Comparison of ENCODE assay signal across 8 mouse cellular contexts in genomic region chr14:34363490-34364253, GRCm38 (mm10). TPM values are rescaled to one million over a fixed set of nuclear protein-coding genes. Genes with fewer than 3 reads are reported as not detected.
DNase-seq lines count a peak whose midpoint lies in the region; ATAC-seq and TF ChIP-seq lines count a peak whose summit lies in the region.

No protein-coding gene starts in this region.

- TF ChIP-seq EP300 in lung, postnatal 0 days (IDR thresholded peaks at IDR 0.05) = peak; percentile 58; the same call in 1 of the 2 replicates

- H3K9ac ChIP-seq in lung, postnatal 0 days (replicated peaks; ENCODE audit: low read depth) = 0 out of 2 replicates have a peak overlapping the region, but pooled peaks have one; percentile 1

- H3K36me3 ChIP-seq in lung, postnatal 0 days (ENCODE audit: insufficient read depth, low read length) = no peaks in the 10 kb centered on the region

- DNase-seq in MN1 (ENCODE audit: low spot score) = peak; percentile 90
- DNase-seq in cerebellum, adult 11-12 months = peak; percentile 72
- peak; percentile 24 for DNase-seq in forelimb bud, embryonic 11.5 days (ENCODE audit: low read depth, low spot score)
- peak; percentile 76 for DNase-seq in heart, postnatal 4 days
- DNase-seq in layer of hippocampus, postnatal 10 days (ENCODE audit: low spot score in 2 of 2) = peak; percentile 48 to 56
- DNase-seq in lung, postnatal 0 days (ENCODE audit: low spot score) = peak; percentile 94
- peak; percentile 37 for DNase-seq in ovary, postnatal 14 days (ENCODE audit: low spot score)
- DNase-seq in urinary bladder, postnatal 36 days (ENCODE audit: low spot score in 2 of 2) = peak; percentile 89 to 91

- no peak overlapping the region for H3K27ac ChIP-seq in lung, postnatal 0 days (ENCODE audit: low read length)

- H3K4me2 ChIP-seq in lung, postnatal 0 days (replicated peaks; ENCODE audit: low read depth, low read length) = peak overlapping the region; percentile 58

- TF ChIP-seq CTCF in lung, postnatal 0 days (IDR thresholded peaks at IDR 0.05) = peak; percentile 73

- whole genome bisulfite sequencing in lung, postnatal 0 days = 4% methylated on average over 32 of the region's 32 CpGs

- H3K9me3 ChIP-seq in lung, postnatal 0 days (ENCODE audit: low read length) = no peaks in the 10 kb centered on the region

- no peaks in the 10 kb centered on the region for H3K4me1 ChIP-seq in lung, postnatal 0 days (ENCODE audit: insufficient read depth, low read depth, low read length)

- no peaks in the 10 kb centered on the region for H3K27me3 ChIP-seq in lung, postnatal 0 days (replicated peaks; ENCODE audit: insufficient read depth, low read length)

- H3K4me3 ChIP-seq in lung, postnatal 0 days (ENCODE audit: low read depth, low read length) = peak overlapping the region; percentile 35

- ATAC-seq in lung, postnatal 0 days = peak; percentile 96

RNA-seq across cellular contexts. Expression of gene Fam25c, which starts 8.4 kb away (rescaled TPM):
- not detected for total RNA-seq in heart, postnatal 4 days (2021)
- total RNA-seq in layer of hippocampus, postnatal 10 days (2021) = not detected
- 0.45 TPM in 1 of 2 replicates, not detected in the other for polyA plus RNA-seq in lung, postnatal 0 days (2015; fragmentation: Nextera tagmentation; extraction: Ambion mirVana)

RNA-seq across cellular contexts. Expression of gene Sncg, which starts 10.9 kb away (rescaled TPM):
- 1 to 10 TPM; 2.3 to 2.9 TPM for total RNA-seq in heart, postnatal 4 days (2021)
- total RNA-seq in layer of hippocampus, postnatal 10 days (2021) = 1 to 10 TPM; 1.6 to 1.8 TPM
- polyA plus RNA-seq in lung, postnatal 0 days (2015; fragmentation: Nextera tagmentation; extraction: Ambion mirVana) = 2.1 and 2.2 TPM in 2 replicates

RNA-seq across cellular contexts. Expression of gene Mmrn2, which starts 11.6 kb away (rescaled TPM):
- 10 to 100 TPM; 42.1 to 43.6 TPM for total RNA-seq in heart, postnatal 4 days (2021)
- total RNA-seq in layer of hippocampus, postnatal 10 days (2021) = 1 to 10 TPM; 4.0 to 4.5 TPM
- polyA plus RNA-seq in lung, postnatal 0 days (2015; fragmentation: Nextera tagmentation; extraction: Ambion mirVana) = 15.4 and 16.5 TPM in 2 replicates

RNA-seq across cellular contexts. Expression of gene Glud1, which starts 53.1 kb away (rescaled TPM):
- total RNA-seq in heart, postnatal 4 days (2021) = 100 to 1,000 TPM; 121 to 129 TPM
- total RNA-seq in layer of hippocampus, postnatal 10 days (2021) = 100 to 1,000 TPM; 408 to 469 TPM
- polyA plus RNA-seq in lung, postnatal 0 days (2015; fragmentation: Nextera tagmentation; extraction: Ambion mirVana) = 63.2 and 64.3 TPM in 2 replicates

RNA-seq across cellular contexts. Expression of gene Shld2, which starts 53.4 kb away (rescaled TPM):
- total RNA-seq in heart, postnatal 4 days (2021) = 1 to 10 TPM; 9.0 to 9.4 TPM
- 10 to 100 TPM in 1 of 2 experiments, 1 to 10 TPM in 1; 9.7 to 13.5 TPM for total RNA-seq in layer of hippocampus, postnatal 10 days (2021)
- polyA plus RNA-seq in lung, postnatal 0 days (2015; fragmentation: Nextera tagmentation; extraction: Ambion mirVana) = 7.5 and 9.7 TPM in 2 replicates

Comparison
In these comparisons a context has a peak if more than half of its experiments do, and no peak if none do; other contexts are left out.
1. DNase-seq: peak in every context shown above with its lines; median percentile 94 in lung, postnatal 0 days; 90 in MN1; 90 in urinary bladder, postnatal 36 days; 76 in heart, postnatal 4 days; 72 in cerebellum, adult 11-12 months; 52 in layer of hippocampus, postnatal 10 days; 37 in ovary, postnatal 14 days; 24 in forelimb bud, embryonic 11.5 days.
2. RNA of gene Mmrn2, which starts 11.6 kb away (total RNA-seq): 42.1 to 43.6 TPM in heart, postnatal 4 days; 4.0 to 4.5 TPM in layer of hippocampus, postnatal 10 days; every median in the first group is over 4 times any median in the second.